Mouse (Mus musculus): ENCODE results near the gene Ldb3.

DNA sequence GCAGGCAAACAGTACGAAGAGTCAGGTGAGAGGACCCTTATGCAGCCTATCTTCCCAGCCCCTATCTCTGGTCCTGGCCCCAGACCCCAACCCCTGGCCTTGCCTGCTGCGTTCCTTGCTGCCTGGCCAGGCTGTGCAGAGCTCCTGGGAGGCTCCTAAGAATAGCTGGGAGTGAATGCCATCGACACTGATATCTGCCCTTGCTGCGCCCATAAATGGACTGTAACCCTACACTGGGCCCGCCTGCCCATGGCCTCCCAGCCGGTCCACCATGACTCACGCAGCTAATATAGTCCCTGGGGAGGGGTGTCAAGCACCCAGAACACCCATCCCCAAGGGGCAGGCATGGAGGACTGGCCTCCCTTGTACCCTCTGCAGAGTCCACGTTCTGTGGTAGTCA is at the start of gene Ldb3:
- TF ChIP-seq CTCF (IDR thresholded peaks at IDR 0.05; ENCODE audit: low read depth): no peak
- peak; percentile 76; the same call in 1 of the 2 replicates for TF ChIP-seq EP300 (IDR thresholded peaks at IDR 0.05; ENCODE audit: low read depth)
